Mouse (Mus musculus) G1E (cell line): ENCODE results near the gene Deaf1. TPM values are rescaled to one million over a fixed set of nuclear protein-coding genes. Genes with fewer than 3 reads are reported as not detected.

Source experiments
- ATAC-seq: 2 replicates; pipeline ENCODE4 v1.8.0; 2016; ENCODE audit warnings: mild to moderate bottlenecking; ENCODE audit not compliant: insufficient number of reproducible peaks, poor library complexity, low FRiP score, severe bottlenecking; ENCODE audit errors: extremely low read depth
- DNase-seq: peaks from one replicate; pipeline ENCODE4 v3.0.0; 2012; ENCODE audit warnings: low spot score
- H3K27me3 ChIP-seq: 2 replicates; pipeline ENCODE4 v1.6.1; 2012; ENCODE audit warnings: mild to moderate bottlenecking, low read length, inconsistent platforms; ENCODE audit not compliant: insufficient read depth
- H3K36me3 ChIP-seq: replicated peaks from 2 replicates; pipeline ENCODE3; 2012; ENCODE audit warnings: mild to moderate bottlenecking, inconsistent platforms
- H3K4me1 ChIP-seq: 2 replicates; pipeline ENCODE4 v1.6.1; 2012; ENCODE audit warnings: low read depth, low read length, inconsistent platforms, mixed read lengths; ENCODE audit not compliant: insufficient read depth
- H3K4me3 ChIP-seq: 2 replicates; pipeline ENCODE4 v1.5.1; 2012; ENCODE audit warnings: low read depth, mild to moderate bottlenecking, inconsistent platforms, low read length, moderate library complexity, mixed read lengths
- H3K9me3 ChIP-seq: replicated peaks from 2 replicates; pipeline ENCODE4 v1.6.1; 2012; ENCODE audit warnings: inconsistent platforms
- CTCF ChIP-seq: IDR thresholded peaks from 2 replicates; pipeline ENCODE4 v1.5.1; 2012; ENCODE audit warnings: low read depth, low read length, inconsistent platforms, mixed read lengths
- GATA1 ChIP-seq: IDR thresholded peaks from 2 replicates; pipeline ENCODE4 v1.6.1; 2012; ENCODE audit warnings: borderline replicate concordance, low read length, inconsistent platforms, mixed read lengths
- GATA2 ChIP-seq: IDR thresholded peaks from 2 replicates; pipeline ENCODE4 v1.6.1; 2012; ENCODE audit warnings: low read depth, low read length, inconsistent platforms, borderline replicate concordance
- POLR2AphosphoS5 ChIP-seq: IDR thresholded peaks from 2 replicates; pipeline ENCODE4 v1.6.1; 2012; ENCODE audit warnings: low read depth, low read length, inconsistent platforms; ENCODE audit not compliant: insufficient replicate concordance
- TAL1 ChIP-seq: conservative IDR thresholded peaks from 2 replicates; pipeline ENCODE4 v1.6.1; 2012; ENCODE audit warnings: low read depth, low read length, inconsistent platforms, mixed read lengths
- polyA plus RNA-seq: library from polyadenylated mRNA; stranded (reverse); fragments of >175 nt; gene quantifications from 2 replicates; pipeline ENCODE4 v1.2.3, GENCODE M21; 2012
- total RNA-seq, 2 experiments: library from RNA; stranded (forward) in 1 of 2; stranded (reverse) in 1 of 2; fragments of 200-1000 nt in 1 of 2; fragments of >200 nt in 1 of 2; fragmentation: Nextera tagmentation in 1 of 2; gene quantifications; 2 replicates each; pipeline ENCODE4 v1.2.3; 2014 to 2017

Gene Deaf1
- total and polyA plus RNA-seq, 3 experiments, result 27.0 to 55.8 (median 41.2) TPM

DNA sequence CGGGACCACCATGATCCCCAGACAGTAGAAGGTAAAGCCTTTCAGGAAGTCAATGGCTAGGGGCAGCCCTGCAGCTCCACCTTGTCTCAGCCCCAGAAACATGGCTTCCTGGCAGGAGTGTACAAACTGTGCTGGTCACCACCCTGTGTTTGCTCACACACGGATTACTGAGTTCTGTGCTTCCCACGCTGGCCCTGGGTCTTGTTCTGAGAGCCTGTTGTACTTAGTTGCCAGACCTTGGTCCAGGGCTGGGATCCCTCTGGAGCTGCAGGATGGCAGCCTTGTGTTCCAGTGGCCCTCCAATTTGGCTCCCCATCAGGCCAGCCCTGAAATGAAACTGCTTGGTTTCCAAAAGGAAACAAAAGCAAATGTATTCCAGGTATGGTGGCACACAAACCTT, 8.8 kb upstream of the Deaf1 start:
- H3K4me1 ChIP-seq, result peaks cover 22% of the 10 kb centered on the region
- H3K27me3 ChIP-seq, result peaks cover 18% of the 10 kb centered on the region
- no peak for ATAC-seq
- H3K4me3 ChIP-seq, result no peak overlapping the region
- no peaks in the 10 kb centered on the region for H3K9me3 ChIP-seq
- peaks cover 54% of the 10 kb centered on the region for H3K36me3 ChIP-seq
- TF ChIP-seq GATA2, result no peak
- no peak for TF ChIP-seq POLR2AphosphoS5
- no peak for TF ChIP-seq TAL1
- TF ChIP-seq CTCF, result no peak
- no peak for TF ChIP-seq GATA1
- no peak for DNase-seq

DNA sequence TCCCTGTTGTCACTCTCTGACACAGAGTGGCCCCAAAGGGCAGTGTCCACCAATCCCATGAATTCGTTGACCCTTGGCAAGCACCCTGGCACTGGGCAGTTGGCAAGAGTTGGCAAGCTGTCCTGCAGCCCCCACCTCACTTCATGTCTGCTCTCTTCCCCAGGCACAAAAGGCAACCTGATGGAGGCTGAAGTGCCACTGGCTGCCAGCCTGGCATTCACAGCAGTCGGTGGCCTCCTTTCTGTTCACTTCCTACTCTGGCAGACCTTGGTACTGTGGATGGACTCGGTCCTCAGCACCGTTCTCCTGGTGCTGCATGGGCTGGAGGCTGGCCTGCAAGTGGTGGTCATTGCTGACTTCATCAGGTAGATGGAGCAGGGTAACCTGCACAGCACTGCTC, 8.2 kb upstream of the Deaf1 start:
- peaks cover 55% of the 10 kb centered on the region for H3K36me3 ChIP-seq
- no peak for TF ChIP-seq POLR2AphosphoS5
- no peak for TF ChIP-seq GATA1
- TF ChIP-seq GATA2, result no peak
- no peak for TF ChIP-seq CTCF
- TF ChIP-seq TAL1, result no peak
- DNase-seq (no peak), ATAC-seq (no peak)
- peaks cover 22% of the 10 kb centered on the region for H3K4me1 ChIP-seq
- H3K27me3 ChIP-seq, result peaks cover 18% of the 10 kb centered on the region
- no peak overlapping the region for H3K4me3 ChIP-seq
- H3K9me3 ChIP-seq, result no peaks in the 10 kb centered on the region

DNA sequence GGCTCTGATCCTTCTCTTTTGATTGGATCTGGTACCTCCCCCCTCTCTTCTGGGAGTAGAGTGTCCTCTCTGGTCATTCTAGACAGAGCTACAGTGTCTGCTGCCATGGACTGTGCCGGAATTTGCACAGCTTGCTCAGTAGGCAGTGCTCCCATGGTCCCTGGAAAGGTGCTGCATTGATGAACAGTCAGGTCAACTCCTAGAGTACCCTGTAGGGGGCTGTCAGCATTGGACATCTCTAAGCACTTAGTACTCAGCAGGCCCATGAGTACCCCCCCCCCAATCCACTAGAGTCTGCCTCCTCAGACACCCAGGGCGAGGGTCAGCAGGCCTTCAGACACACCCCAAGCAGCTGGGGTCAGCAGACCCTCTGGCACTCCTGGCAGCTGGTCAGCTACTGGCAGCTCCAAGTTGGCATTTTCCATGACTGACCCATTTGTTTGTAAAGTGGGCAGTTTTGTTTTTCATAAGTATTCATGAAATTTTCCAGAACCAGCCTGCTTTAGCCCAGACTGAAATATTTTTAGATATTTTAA, 7.6 kb upstream of the Deaf1 start:
- peaks cover 22% of the 10 kb centered on the region for H3K4me1 ChIP-seq
- DNase-seq (no peak), ATAC-seq (no peak)
- TF ChIP-seq GATA2 (no peak), TAL1 (no peak), GATA1 (no peak), POLR2AphosphoS5 (no peak), CTCF (no peak)
- peaks cover 55% of the 10 kb centered on the region for H3K36me3 ChIP-seq
- H3K27me3 ChIP-seq, result peaks cover 14% of the 10 kb centered on the region
- no peaks in the 10 kb centered on the region for H3K9me3 ChIP-seq
- no peak overlapping the region for H3K4me3 ChIP-seq

DNA sequence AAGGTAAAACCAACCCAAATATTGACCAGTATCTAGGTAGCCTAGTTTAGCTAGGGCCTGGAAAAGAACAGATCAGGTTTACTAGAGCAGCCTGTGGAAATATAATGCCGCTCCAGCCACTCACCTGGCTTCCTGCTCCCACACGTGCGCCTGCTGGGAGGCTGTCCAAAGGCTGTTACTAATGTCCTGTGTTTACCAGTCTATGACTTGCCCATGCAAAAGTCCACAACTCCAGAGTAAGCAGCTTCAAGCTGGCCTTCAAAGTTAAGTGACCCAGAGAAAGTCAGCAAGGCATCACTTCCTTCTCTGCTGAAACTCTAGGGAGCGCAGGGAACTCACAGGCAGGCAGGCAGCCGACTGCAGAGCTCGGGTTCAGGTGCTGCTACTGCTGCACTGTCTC, 4.5 kb upstream of the Deaf1 start:
- Histone ChIP-seq H3K27me3 (no peaks in the 10 kb centered on the region), H3K4me3 (no peak overlapping the region), H3K9me3 (no peaks in the 10 kb centered on the region), H3K4me1 (peaks cover 16% of the 10 kb centered on the region), H3K36me3 (peaks cover 56% of the 10 kb centered on the region)
- no peak for TF ChIP-seq GATA2
- TF ChIP-seq GATA1, result no peak
- TF ChIP-seq POLR2AphosphoS5, result no peak
- TF ChIP-seq CTCF, result no peak
- no peak for TF ChIP-seq TAL1
- DNase-seq (no peak), ATAC-seq (no peak)

DNA sequence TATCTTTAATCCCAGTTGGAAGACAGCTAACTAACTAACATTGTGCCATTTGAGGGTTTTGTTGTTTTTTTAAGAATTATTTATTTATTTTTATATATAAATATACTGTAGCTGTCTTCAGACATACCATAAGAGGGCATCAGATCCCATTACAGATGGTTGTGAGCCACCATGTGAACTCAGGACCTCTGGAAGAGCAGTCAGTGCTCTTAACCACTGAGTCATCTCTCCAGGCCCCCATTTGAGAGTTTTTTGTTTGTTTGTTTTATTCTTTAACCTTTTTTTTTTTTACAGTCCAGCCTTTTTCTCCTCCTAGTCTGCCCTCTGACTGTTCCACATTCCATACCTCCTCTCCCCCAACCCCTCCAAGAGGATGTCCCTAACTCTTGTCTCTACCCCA, 3.2 kb upstream of the Deaf1 start:
- no peak for DNase-seq
- Histone ChIP-seq H3K4me1 (peaks cover 28% of the 10 kb centered on the region), H3K27me3 (no peaks in the 10 kb centered on the region), H3K9me3 (no peaks in the 10 kb centered on the region), H3K4me3 (no peak overlapping the region), H3K36me3 (peaks cover 59% of the 10 kb centered on the region)
- ATAC-seq, result no peak
- TF ChIP-seq CTCF (no peak), POLR2AphosphoS5 (no peak), GATA2 (no peak), GATA1 (no peak), TAL1 (no peak)

DNA sequence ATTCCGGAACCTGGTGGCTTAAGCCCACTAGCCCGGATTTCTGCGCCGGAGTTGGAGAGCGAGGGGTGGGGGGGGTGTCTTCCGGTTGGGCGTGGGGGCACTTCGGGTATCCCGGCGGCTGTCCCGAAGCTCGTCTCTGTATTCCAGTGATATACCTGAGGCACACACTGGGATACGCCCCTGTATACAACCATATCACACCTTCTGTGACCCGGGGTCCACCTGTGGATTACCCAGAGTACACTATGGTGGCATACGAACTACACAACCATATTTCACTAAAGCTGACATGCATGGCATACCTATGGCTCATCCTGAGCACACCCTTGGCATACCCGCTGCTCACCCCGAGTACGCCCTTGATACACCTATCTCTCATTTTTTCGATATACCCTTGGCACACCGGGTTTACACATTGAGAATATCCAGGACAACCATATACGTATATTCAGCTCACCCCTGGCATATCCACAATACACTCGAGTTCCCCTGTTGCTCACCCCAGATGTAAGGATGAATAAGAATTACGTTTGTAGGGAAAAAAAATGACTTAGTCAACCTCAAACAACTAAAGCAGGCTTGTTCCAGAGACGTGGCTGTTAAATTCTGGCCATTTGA, 992 bp upstream of the Deaf1 start:
- H3K4me1 ChIP-seq, result peaks cover 30% of the 10 kb centered on the region
- no peaks in the 10 kb centered on the region for H3K27me3 ChIP-seq
- peaks cover 56% of the 10 kb centered on the region for H3K36me3 ChIP-seq
- peak overlapping the region; percentile 77 for H3K4me3 ChIP-seq
- peak; percentile 67 for DNase-seq
- no peak for TF ChIP-seq GATA1
- TF ChIP-seq POLR2AphosphoS5, result no peak
- no peak for TF ChIP-seq GATA2
- TF ChIP-seq CTCF, result no peak
- no peak for TF ChIP-seq TAL1
- no peaks in the 10 kb centered on the region for H3K9me3 ChIP-seq
- no peak for ATAC-seq
